Mouse (Mus musculus) right cerebral cortex, adult 2 months (tissue): Measurements from ENCODE around the gene Chd4.

Experiments
- DNase-seq, 2 experiments: peaks; one replicate each; pipeline ENCODE4 v3.0.0; 2021 to 2022; ENCODE audit warnings: low spot score in 2 of 2

The Chd4 gene

GRCm38 (mm10) chr6:125139747-125140146, 44.0 kb downstream of the Chd4 start:
- no peak for DNase-seq

- no peak for DNase-seq
Observed at GRCm38 (mm10) chr6:125142436-125142835, 46.7 kb downstream of the Chd4 start.

GRCm38 (mm10) chr6:125143128-125143527, 47.3 kb downstream of the Chd4 start:
- DNase-seq, result no peak

GRCm38 (mm10) chr6:125143904-125144303, 48.1 kb downstream of the Chd4 start:
- DNase-seq, result no peak

- peak; percentile 94 for DNase-seq
Observed at GRCm38 (mm10) chr6:125145001-125145400, 49.2 kb downstream of the Chd4 start, which contains the start of gene Iffo1. Gene Iffo1 (plus strand): TSS chr6:125145241.

- DNase-seq, result peak; percentile 34 to 42
Observed at GRCm38 (mm10) chr6:125145479-125145951, 49.7 kb downstream of the Chd4 start.

GRCm38 (mm10) chr6:125146148-125146547, 50.4 kb downstream of the Chd4 start:
- DNase-seq, result peak; percentile 31 to 40

- peak; percentile 42 to 60 for DNase-seq
Observed at GRCm38 (mm10) chr6:125146797-125147196, 51.0 kb downstream of the Chd4 start.

GRCm38 (mm10) chr6:125147329-125147728, 51.5 kb downstream of the Chd4 start:
- no peak for DNase-seq

- peak; percentile 60 to 68 for DNase-seq
Observed at GRCm38 (mm10) chr6:125148251-125148925, 52.6 kb downstream of the Chd4 start.

GRCm38 (mm10) chr6:125148926-125149568, 53.3 kb downstream of the Chd4 start:
- DNase-seq, result peak; percentile 53 to 70

- no peak for DNase-seq
Observed at GRCm38 (mm10) chr6:125149569-125149950, 53.8 kb downstream of the Chd4 start.

- DNase-seq, result no peak
Observed at GRCm38 (mm10) chr6:125152212-125153017, 56.6 kb downstream of the Chd4 start.

- DNase-seq, result no peak
Observed at GRCm38 (mm10) chr6:125153018-125153389, 57.2 kb downstream of the Chd4 start.

GRCm38 (mm10) chr6:125153682-125154081, 57.9 kb downstream of the Chd4 start:
- DNase-seq, result no peak

- DNase-seq, result no peak
Observed at GRCm38 (mm10) chr6:125154550-125154949, 58.8 kb downstream of the Chd4 start.

GRCm38 (mm10) chr6:125155262-125155661, 59.5 kb downstream of the Chd4 start:
- no peak for DNase-seq

- DNase-seq, result no peak
Observed at GRCm38 (mm10) chr6:125156491-125156890, 60.7 kb downstream of the Chd4 start.

GRCm38 (mm10) chr6:125156903-125157614, 61.3 kb downstream of the Chd4 start:
- no peak for DNase-seq

GRCm38 (mm10) chr6:125158944-125159492, 63.2 kb downstream of the Chd4 start:
- no peak for DNase-seq

GRCm38 (mm10) chr6:125159773-125160557, 64.2 kb downstream of the Chd4 start:
- no peak for DNase-seq
